Mouse (Mus musculus): ENCODE measurements at regions not wholly inside any gene's neighbourhood (a gene's known extent, or its start where the extent isn't known, plus 50 kb on each side); places are given as distances from the start of the nearest gene placed in this dataset.
A peak's percentile ranks its signal among the peaks of the same experiment; 100 is the strongest.
"Not testable (repeated sequence)": the region's sequence is repeated elsewhere in the genome, so short reads cannot be mapped to it uniquely, and the experiment has no call there.

- DNase-seq (ENCODE audit: low spot score in 2 of 2): no peak
These were observed 202.1 kb downstream of the Ddx10 start for GRCm38 (mm10) chr9:53045788-53046187.

- no peak for DNase-seq (ENCODE audit: low spot score in 2 of 2)
These were observed 214.1 kb downstream of the Ddx10 start for GRCm38 (mm10) chr9:53033797-53034196.

DNA sequence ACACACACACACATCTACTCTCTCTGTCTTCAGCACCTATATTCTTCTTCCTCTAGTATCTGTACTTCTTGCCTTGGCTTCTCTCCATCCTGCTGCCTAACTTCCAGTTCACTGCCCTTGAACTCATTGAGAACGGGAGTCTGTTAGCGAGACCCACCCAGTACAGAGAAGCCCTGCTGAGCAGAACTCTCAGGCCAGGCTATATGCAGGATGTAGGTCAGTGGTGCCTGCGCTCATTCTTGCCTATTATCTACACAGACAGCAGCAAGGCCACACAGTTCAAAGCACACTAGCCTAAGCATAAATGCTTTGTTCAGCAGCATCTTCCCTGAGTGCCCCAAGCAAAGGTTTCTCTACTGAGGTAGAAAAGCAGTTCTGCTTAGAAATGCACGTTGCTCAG, 225.8 kb downstream of the Ddx10 start:
- no peak for DNase-seq (ENCODE audit: low spot score in 2 of 2)

GRCm38 (mm10) chr9:53010741-53011140, 237.1 kb downstream of the Ddx10 start:
- no peak for DNase-seq (ENCODE audit: low spot score in 2 of 2)

GRCm38 (mm10) chr9:53007395-53007794, 240.5 kb downstream of the Ddx10 start:
- no peak for DNase-seq (ENCODE audit: low spot score in 2 of 2)

DNA sequence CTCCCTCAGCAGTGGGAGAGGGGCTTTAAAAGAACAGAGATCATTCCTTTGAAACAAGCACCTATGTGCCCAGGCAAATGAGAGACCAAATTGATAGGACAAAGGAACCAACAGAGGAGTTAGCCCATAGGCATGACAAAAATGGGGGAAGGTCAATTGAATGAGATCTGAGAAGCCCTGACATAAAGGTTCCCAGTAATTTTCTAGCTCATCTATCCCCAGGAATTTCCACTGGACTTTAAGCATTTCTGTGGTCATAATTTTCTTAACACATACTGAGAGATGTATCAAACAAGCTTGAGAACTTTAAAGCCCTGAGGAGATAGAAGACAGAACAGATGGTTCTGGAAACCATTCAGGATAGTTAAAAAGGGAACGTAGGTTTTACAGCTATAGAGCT, 241.8 kb downstream of the Ddx10 start:
- no peak for DNase-seq (ENCODE audit: low spot score in 2 of 2)

DNA sequence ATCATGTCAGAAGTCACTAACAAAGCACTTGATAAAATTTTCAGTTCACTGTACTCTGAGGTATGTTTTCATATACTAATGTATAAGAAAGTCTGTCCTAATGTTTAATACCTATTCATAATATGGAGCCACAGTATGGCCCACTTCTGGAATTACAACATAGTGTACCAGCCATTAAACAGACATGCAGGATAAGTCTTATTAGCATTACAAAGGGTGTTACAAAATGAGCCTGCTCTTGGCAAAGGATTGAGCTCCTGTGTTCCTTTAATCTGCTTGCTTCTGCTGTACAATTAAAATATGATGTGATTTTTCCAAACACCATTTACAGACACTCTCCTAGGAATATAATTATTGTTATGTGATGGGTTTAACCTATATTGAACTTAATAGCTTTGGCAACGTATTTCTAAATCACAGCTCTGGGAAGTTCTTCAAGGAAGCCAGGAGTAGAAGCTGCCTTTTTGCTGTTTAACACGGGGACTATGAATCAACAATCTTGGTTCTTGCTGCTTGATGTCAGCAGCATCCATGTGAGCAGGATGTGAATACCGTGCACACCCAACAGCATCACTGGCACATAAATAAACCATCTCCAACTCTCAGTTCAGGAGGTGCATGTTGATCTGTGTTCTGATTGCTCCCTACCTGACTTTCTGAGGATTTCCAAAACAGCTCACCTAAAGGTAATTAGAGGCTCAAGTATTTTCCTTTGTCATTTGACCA, 243.4 kb downstream of the Ddx10 start:
- DNase-seq (ENCODE audit: low spot score in 2 of 2): no peak

DNA sequence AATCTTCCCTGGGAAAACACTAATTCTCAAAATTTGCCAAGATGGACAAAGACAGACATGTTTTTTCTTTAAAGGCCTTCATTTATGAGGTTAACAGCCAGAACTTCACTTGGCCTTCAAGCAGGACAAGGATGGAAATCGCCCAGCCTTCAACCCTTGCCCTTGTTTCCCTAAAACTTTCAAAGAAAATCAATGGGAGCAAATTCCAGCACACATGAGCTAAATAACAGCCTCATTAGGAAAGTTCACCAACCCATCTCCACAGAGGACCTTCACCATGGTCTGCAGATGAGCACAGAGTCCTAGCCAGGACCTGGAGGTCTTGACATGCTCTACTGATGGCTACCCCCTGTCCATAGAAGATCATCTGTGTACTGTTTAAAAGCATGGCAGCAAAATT, 271.8 kb downstream of the Ddx10 start:
- no peak for DNase-seq (ENCODE audit: low spot score in 2 of 2)

DNA sequence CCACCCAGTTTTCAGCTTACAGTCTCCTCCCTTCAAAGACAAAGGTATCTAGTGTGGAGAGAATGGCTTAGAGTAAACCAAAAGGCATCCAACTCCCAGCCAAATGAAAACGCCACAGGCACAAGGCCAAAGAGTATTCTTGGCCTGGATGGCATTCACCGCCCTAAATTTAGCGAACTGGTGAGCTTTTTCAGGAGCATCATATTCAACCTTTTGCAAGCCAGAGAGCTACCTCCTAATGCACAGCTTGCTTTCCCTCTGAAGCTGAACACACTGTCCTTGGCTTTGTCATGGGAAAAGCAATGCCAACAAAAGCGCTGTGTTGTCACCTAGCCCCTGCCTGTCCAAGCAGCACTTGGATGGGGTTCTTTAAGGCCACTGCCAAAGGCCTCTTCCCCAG, 282.2 kb downstream of the Ddx10 start:
- DNase-seq (ENCODE audit: low spot score in 2 of 2): no peak

- no peak for DNase-seq (ENCODE audit: low spot score in 2 of 2)
These were observed 280.1 kb upstream of the AI593442 start for GRCm38 (mm10) chr9:52959668-52960067.

DNA sequence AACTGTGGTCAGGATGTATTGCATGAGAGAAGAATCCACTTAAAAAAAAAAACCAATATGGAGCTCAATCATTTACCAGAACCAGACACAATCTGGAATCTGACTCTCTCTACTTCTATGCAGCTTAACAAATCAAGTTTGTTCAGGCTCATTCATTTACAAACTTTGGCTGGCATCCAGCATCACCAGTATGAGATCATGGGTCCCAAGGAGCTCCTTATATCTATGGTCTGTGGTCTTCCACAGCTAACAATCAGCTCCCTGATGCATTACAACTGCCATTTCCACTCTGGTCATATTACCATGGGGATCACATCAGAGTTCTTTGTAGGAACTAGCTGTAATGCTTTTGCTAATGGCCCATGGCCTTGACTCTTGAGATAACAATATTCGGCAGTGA, 277.7 kb upstream of the AI593442 start:
- DNase-seq (ENCODE audit: low spot score in 2 of 2): no peak

DNA sequence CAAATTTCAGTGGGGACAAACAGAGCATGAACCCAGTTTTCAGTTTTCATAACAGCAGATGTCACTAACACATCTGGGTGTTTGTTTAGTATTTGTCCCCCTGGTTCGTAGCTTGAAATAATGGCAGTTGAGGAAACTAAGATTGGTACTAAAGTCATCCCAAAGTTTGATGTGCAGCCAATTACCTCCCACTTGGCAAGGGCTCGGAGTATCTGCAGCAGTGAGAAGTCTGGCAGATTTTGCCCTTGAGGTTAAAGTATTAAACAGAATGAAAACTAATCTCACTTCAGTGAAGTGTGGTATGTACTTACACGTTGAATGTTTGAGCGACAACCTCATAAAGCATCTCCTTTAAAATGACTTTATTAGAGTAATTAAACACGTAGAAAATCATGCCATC, 264.5 kb upstream of the AI593442 start:
- no peak for DNase-seq (ENCODE audit: low spot score in 2 of 2)

DNA sequence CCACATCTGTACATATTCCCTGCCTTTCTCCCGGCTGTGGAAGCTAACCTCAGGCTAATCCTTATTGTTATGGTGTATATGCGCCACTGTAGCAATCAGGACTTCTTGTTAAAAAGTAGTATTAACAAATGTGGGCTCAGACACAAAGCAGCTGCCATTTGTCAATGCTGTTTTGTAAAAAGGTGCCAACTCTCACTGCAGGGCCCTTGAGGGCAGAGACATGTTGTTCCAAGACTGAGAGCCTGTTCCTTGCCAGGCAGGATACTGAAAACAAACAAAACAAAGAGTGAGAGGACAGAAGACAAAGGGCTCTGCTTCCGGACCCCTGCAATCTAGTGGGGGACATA, 262.0 kb upstream of the AI593442 start:
- no peak for DNase-seq (ENCODE audit: low spot score in 2 of 2)

DNA sequence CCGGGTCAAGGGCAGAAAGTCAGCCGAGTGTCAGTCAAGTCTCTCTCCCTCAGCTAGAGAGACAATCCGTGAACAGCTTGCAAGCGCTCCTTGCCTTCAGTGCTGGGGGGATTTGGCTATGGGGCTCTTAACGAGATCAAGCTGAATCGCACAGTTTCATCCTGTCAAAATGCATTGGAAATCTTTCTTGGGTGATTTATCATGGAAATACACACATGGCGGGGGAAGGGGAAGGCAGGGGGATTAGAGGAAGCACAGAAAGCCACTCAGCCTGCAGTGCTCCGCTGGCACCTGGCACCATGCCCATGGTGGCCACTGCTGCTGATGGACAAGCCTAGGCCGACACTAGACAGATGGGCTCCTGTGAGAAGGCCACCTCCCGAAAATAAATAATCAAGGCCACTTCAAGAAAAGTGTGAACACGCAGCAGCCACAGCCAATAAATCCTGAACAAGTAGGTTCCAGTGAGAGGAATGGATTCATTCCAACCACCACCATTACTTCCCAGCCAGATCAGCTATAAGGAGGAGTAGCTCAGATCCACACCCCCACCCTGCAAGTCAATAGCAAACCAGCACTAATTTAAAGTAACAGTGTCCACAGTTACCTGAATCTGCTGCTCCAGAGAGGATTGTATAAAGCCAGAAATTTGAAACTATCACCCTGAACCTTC, 261.5 kb upstream of the AI593442 start:
- peak in 1 of 2 experiments; percentile 17 for DNase-seq (ENCODE audit: low spot score in 2 of 2)

GRCm38 (mm10) chr9:52935082-52935481, 255.5 kb upstream of the AI593442 start:
- DNase-seq (ENCODE audit: low spot score in 2 of 2): no peak

DNA sequence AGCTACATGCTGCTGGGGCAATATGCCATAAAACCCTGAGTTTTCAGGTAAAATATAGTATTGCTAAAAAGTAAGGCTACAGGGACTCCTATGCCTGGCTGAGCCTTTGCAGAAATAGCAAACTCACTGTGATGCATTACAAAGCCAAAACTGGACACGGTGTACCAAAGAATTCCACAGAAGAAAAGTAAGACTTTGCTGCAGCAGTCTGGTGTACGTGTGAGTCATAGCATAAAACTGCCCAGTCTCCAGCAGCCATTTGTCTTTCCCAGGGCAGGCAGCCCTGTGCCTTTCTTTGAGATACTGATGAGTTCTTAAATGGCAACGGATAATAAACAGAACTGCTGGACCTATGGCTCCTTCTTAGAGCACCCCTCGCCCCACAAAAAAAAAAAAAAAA, 237.9 kb upstream of the AI593442 start:
- no peak for DNase-seq (ENCODE audit: low spot score in 2 of 2)

DNA sequence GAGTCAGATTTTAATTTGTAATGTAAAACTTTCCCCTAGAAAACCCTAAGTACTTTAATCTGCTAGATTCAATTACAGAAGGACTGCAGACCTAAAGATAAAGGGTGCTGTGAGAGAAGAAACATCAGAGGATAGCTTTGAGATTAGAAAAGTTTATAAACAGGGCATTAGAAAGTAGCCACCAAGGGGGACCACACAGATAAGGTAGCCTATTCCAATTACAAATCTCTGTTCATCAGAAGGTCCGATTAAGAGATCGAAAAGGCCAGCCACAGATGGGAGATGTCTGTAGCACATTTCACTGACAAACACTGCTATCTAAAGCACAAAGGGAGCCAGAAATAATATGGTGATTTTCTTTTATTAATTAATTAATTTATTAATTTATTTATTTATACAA, 209.1 kb upstream of the AI593442 start:
- not testable (repeated sequence) for DNase-seq (ENCODE audit: low spot score in 2 of 2)

- not testable (repeated sequence) for DNase-seq (ENCODE audit: low spot score in 2 of 2)
These were observed 208.4 kb upstream of the AI593442 start for GRCm38 (mm10) chr9:52887997-52888396.

DNA sequence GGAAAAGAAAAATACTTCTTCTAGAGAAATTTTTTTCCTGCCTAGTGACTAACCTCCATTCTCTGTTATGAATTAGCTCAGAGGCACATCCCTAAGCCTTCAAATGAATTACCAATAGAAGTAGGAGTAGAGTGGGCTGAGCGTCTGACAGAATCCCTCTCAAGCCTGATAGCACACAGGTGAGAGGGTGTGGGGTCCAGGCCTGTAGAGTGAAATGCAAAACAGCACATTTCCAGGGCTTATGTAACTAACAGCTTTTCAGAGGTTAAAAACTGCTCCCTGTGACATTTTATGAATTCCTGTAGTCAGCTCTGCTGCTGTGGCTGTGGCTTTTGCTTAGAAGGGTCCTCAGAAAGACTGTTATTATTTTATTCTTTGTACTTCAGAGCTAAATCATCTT, 187.7 kb upstream of the AI593442 start:
- DNase-seq (ENCODE audit: low spot score in 2 of 2): no peak

DNA sequence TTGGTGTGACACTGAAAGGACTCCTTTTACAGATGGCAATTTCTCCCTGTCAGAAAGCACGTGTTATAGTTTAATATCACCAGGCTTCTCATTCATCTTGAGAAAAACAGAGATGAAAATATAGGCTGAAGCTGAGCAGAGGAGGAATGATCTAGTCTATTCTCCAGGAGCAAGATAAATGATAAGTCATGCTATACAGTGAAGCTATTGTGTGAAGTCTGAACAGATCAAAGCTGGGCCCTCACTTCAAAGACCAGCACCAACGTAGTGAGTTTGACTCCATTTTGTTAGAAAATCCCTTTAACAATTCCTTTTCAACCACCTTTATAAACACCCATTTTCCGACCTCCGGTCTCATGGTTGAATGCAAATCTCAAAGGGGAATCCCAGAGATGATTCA, 180.7 kb upstream of the AI593442 start:
- DNase-seq (ENCODE audit: low spot score in 2 of 2): no peak

GRCm38 (mm10) chr9:52858411-52858810, 178.8 kb upstream of the AI593442 start:
- DNase-seq (ENCODE audit: low spot score in 2 of 2): no peak

DNA sequence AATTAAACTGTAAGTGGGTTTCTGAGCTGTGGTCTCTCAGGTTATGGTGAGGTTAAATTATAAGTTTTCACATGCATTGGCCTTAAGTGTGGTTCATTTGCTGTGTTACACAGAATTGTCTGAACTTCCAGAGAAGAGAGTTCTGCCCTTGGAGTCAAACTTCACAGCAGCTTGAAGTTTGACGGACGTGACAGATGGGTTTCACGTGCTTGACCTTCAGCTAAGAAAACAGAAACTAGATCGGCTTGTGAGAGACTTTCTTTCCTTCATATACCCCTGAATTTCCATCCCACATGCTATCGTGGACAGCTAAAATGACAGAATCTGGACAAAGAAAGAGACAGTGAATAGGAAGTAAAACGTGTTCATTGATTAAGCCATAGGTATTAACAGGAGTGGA, 173.8 kb upstream of the AI593442 start:
- no peak for DNase-seq (ENCODE audit: low spot score in 2 of 2)

DNA sequence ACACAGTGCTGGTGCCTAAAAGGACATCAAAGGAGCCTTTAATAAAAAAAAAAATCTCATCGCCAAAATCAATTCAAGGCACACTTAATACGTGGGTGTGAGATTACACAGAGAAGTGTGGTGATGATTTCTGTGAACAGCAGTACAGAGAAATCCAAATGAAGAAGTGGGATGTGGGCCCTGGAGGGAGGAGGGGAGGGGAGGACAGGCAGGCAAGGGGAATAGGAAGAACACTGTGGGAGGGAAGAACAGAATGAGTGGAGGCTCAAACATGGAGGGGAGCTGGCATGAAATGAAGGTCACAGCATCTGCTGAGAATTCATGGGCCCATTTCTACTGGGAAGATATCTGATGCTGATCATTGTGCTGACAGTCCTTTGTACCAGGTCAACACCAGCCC, 171.0 kb upstream of the AI593442 start:
- no peak for DNase-seq (ENCODE audit: low spot score in 2 of 2)

All from gastrocnemius, postnatal 4 days (tissue).